Mouse (Mus musculus): ENCODE results near the gene AW011738.

AW011738 gene

DNA sequence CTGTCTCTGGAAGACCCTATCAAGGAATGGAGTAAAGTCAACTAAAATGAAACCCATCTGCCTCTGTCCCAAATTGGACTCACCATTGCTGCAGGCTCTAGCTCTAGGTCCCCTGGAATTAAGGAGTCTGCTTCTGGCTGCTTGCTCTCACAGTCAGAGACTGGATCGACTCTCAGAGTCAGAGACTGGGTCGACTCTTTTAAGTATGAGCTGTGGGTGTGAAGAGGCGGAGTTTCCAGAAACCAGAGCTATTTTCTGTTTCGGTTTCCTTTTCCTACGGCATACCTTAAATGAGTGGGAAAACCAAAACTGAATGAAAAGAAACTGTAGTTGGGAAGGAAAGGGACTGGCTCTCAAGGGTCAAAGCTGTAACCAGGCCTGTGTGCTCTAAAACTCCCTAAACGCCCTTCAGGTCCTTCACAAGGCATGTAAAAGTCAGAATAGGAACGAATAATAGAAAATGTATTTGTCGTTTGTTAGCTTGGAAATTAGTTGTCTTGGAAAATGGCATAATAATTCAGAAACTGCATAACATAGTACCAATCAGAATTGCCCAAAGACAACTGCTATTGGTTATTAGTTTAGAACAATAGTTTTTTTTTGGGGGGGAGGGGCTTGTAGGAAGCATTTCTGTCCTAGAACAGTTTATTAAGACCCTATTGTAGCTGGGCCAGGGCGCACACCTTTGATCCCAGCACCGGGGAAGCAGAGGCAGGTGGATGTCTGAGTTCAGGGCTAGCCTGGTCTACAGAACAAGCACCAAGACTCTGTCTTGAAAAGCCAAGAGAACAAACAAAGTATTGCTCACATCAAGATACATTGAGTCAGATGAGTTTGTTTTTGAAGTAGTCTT, 2.3 kb upstream of the AW011738 start, which contains the start of gene Isg15:
Gene Isg15, minus strand, starts transcription at position 196 of the 853 bp plus-strand sequence.
- no peak for DNase-seq

DNA sequence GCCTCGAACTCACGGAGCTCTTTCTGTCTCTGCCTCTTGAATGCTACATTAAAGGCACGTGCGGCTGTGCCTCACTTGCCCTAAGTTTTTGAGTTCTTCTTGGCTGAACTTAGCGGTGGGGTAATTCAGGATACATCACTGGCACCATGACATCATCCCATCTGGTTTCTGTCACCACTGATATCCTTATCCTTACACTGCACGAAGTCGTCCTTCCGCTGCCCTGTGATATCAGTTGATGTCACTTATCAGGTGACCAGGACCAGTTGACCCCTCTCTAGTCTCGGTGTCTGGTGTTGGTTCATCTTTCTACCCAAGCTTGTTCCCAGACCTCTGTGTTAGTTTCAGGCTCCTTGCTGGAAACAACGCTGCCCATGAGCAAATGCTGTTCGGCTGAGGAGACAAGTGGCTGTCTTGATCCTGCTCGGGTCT, 626 bp upstream of the AW011738 start:
- DNase-seq, result no peak

DNA sequence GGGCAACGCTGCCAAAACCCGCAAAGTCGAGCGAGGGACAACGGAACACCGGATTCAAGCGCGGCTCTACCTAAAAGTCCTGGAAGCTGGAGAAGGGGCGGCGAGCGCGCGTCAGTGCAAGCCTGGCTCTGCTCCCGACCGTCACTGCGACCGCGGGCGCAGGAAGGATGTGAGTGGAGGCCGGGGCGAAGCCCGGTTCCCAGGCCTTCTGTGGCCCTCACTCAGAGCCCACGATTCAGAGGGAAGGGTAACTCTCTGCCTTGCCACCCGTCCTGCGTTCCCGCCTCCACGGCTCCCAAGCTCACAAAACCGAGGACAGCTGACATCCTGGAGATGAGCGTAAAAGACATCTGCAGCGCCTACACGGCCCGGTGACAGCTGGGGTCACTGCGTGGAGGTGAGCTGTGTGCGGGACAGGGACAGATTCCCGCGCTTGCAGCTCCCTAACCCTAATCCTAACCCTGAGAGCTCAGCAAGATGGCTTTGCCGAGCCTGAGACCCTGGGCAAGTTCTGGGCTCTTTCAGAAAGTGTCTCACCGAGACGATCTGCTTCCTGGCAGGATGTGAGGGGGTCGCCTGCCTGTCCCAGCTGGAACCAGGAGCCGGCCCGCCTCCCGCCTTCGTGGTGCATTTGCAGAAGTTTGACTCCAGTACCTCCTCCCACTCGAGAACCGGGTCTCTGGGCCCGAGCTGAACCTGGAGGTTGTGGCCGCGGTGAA, 468 bp downstream of the AW011738 start:
- peak; percentile 64 for DNase-seq

DNA sequence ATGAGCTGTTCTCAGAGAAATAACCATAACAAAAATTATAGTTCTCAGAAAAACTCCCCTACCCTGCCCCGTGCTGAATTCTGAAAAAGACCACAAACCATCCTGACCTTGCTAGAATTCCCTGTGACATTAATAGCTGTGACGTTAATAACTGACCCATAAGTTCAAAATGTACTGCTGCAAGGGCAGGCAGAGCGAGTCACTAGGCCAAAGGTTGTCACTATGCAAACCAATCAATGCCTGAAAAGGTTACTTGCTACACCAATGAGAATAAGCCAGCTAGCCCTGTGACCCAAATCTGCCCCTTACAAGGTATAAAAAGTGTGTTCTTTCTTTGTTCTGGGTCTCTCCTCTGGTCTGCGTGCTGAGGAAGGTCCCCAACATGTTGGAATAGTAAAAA, 5.8 kb downstream of the AW011738 start:
- DNase-seq, result no peak

DNA sequence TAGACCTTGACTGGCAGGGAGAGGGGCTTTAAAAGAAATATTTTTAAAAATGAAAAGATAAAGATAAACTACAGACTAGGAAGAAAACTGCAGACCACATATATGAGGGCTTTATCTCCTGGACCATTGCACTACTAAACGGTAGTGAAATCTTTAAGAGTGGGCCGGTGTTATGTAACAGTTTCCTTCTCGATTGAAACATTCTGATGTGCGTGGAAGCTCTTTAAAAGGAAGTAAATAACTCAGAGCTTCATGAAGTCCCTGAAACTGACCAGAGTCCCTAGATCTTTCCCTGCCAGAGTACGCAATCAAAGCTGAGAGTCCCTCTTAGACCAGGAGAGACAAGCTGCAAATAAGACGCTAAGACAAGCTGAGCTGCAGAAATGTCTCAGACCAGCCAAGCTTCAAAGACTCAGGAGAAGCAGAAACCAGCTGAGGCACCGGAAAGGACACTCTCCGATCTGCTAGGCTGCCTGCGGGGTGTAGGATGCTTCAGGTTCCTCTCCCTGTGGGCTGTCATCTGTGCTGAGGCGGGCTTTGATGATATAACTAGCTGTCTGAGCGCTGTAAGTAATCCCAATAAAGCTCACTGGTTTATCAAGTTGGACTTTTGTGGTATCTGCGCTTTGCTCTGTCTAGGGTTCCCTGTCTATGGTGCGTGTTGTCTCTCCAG, 7.0 kb downstream of the AW011738 start:
- no peak for DNase-seq

DNA sequence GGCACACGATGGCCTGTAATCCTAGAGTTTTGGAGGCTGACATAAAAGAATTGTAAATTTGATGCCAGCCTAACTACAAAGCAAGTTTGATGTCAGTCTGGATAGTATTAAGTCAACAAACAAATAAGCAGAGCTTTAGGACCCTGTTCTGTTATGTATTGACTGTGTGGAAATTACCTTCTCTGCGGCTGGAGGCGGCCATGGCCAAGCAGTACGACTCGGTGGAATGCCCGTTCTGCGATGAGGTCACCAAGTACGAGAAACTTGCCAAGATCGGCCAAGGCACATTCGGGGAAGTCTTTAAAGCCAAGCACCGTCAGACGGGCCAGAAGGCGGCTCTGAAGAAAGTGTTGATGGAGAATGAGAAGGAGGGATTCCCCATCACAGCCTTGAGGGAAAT, 10.0 kb downstream of the AW011738 start:
- DNase-seq, result no peak

DNA sequence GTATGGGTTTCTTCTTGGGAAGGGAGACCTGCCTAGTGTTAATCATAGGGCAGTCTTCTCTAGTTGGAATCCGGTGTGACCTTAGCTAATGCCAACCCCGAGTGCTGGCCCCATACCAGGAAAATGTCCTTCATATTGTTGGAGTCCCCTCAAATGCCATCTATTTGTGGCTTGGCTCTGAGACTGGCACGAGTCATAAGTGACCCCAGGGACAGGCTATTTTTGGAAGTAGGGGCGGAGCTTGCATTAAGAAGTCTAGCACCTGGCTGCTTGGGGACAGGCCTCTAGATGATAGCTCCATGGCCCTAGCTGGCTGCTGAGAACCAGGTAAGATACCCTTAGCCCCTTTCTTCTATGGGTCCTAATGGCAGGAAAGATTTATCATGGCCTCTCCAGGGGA, 12.5 kb downstream of the AW011738 start, which contains the start of gene Perm1:
Gene Perm1, plus strand, starts transcription at position 220 of the 400 bp plus-strand sequence.
- DNase-seq, result no peak

DNA sequence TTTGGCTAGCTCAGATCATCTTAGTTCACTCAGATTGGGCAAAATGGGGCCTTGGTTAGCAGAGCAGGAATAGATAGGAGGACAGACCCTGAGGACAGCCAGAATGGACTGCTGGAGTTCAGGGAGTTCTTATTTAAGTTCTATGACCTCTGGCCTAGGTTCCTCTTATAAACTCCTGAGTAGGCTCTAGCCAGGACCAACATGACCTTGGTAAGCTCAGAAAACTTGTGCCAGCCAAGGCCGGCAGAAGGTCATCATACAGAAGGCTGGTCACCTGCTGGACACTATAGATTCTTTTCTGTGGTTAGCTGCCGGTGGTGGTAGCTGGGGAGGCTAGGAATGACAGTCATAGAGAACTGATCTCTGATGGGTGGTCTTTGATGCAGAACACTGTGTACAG, 13.1 kb downstream of the AW011738 start:
- DNase-seq, result no peak

DNA sequence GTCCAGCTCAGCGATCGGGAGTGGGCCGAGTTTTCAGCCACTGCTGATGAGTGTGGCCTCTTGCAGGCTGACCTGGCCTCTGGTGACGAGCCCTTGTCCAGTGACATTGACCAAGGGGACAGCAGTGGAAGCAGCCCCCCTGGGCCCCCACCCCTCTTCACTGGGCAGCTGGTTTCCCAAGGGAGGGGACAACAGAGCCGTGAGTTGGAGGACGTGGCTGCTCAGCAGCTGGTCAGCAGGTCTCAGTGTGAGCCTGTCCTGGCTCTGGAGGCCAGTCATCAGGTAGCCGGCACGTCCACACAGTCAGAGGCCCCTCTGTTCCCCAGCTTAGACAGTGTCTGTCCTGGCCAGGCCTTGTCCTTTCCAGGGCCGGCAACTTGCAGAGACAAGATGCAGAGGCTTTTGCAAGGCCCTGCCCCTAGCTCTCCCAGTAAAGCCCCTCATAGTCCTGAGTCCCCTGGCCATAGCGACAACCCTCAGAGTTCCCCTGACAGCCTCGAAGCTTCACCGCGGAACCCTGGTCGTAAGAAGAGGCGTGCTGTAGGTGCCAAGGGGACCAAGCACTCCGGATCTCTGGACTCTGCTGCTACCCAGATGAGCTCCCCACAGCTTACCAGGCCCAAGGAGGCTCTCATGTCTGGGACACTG, 14.0 kb downstream of the AW011738 start:
- no peak for DNase-seq

DNA sequence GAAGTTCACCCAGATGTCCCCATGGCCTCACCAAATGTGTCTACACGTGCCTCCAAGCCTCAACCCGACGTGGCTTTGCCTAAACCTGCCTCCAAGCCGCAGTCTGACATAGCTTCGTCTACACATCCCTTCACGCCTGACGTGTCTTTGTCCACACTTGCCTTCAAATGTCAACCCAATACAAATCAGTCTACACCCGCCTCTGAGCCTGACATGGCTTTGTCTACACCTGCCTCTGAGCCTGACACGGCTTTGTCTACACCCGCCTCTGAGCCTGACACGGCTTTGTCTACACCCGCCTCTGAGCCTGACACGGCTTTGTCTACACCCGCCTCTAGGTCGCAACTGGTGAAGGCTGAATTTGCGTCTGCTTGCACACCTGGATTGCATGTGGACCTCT, 14.7 kb downstream of the AW011738 start:
- no peak for DNase-seq

DNA sequence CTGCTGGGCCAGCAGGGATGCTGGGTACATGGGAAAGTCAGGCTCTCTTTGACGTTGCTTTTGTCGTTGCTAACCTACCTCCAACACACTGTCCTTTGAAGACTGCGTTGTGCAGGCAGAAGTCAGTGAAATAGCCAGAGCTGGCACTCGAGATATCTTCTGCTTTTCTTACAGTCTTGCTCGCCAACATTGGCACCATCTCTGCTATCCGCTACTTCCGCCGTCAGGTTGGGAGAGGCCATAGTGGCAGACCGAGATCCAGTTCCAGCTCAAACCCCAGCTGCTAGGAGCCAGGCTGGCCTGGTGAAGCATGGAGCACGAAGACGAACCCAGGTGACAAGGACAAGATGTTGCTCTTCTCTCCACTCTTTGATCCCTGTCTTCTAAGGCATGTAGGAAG, 16.8 kb downstream of the AW011738 start:
- no peak for DNase-seq

DNA sequence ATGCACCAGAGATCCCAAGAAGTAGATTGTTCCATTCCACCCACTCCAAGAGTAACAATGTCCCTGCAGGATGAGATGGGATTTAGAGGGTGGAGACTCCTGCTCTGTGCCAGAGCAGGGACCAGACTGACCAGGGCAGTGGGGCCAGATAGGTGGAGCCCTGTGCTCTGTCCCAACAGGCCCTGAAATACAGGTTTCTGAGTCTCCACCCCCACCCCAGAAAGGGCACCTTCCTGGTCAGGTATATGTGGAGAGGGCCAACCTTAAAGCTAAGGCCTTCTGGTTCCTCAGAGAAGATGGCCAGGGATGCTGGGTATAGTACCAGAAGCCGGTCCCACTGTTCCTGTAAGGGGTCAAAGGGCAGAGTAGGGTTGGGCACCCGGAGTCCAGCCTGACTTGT, 21.2 kb downstream of the AW011738 start:
- DNase-seq, result no peak

DNA sequence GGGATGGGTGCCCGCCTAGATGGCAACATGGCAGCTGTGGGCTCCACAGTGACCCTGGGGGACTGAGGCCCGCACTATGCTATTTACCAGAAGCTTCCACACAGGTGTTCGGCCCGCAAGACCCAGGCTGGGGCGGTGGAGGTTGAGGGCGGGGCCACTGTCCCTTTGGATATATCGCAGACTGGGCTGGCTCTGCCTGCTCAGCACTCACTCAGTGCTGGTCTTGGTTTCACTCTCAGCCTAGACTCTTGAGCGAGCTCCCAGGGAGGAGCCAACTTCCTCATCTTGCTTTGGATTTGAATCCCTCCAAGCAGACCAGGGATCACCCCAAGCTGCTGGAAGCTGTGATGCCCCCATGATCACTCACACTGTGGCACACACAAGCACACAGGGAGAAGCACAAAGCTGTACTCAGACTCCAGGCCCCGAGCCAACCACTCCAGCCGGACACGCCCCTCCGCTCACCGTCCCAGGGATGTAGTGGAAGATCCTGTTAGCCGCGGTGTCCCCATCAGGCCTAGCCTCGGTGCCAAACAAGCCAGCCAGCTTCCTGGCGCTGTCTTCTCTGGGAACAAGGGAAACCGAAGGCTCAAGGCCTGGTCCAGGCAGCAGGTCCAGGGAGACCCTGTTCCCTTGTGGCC, 24.8 kb downstream of the AW011738 start:
- DNase-seq, result no peak

DNA sequence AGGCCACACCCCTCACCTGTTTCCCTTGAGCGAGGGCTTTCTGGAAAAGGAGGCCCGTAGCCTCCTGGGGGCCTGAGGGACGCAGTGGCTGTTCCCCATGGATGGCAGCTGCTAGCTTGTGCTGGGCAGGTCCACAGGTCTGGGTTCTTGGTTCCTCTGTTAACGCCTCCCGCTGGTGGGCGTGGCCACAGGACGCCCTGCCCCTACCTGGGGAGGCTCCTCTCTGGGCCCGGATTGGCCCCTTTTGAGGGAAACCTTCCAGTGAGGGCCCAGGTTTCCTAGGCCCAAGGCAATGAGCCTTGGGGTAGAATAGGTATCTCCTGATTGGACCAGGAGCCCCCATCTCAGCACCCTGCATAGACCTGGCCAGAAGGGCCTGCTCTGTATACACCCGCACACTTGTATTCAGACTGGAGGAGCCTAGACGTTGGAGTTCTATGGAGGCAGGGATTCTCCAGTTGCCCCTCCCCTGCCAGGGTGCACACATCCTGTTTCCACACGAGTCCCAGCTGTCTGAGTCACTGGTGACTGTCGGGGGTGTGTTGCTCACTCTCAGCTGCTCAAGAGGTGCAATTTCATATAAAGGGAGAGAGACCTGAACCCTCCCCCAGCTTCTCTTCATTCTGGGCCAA, 25.4 kb downstream of the AW011738 start:
- DNase-seq, result no peak

DNA sequence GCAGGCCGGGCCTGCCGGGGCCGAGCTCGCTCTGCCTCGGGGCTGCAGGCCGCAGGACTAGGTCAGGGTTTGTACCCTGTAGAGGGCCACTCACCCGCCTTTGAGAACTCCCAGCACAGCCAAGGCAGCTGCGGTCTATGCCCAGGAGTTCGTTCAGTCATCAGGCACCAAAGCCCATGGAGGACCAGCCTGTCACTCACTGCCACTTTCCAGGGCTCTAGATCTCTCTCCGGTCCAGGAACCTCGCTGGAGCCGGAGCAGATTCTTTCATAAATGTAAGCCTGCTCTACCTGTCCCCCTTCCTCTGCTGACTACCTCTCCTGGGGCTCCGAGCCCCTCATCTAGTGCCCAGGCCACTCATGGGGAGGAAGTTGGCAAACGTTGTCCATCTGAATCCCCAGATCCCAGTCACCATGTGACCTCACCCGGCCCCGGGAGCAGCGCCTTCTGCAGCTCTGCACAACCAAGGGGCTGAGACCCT, 31.0 kb downstream of the AW011738 start:
- DNase-seq, result peak; percentile 63

DNA sequence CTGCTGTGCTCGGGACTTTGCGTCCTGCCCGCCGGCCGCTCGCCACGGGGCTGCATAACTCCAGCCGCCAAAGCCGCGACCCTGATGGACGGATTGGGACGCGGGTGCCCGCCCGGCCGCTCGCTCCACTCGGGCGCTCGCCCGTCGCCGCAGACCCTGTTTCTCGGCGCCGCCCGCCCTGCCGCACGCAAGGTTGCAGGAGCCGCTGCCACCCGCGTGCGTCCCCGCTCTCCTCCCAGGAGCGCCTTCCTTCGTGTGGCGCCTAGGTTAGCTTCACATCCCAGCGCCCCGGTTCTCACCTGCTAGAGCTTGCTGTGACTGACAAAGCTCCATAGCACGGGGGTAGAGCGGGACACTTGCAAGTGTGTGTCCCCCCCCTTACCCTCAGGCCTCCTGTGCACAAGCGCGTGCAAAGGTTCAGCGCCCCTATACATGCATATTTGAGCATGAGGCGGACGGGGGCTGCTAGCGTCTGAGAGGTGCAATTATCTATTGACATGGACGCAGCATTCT, 31.7 kb downstream of the AW011738 start, which contains the start of gene Plekhn1:
Gene Plekhn1, minus strand, starts transcription at position 157 of the 513 bp plus-strand sequence.
- peak; percentile 88 for DNase-seq

DNA sequence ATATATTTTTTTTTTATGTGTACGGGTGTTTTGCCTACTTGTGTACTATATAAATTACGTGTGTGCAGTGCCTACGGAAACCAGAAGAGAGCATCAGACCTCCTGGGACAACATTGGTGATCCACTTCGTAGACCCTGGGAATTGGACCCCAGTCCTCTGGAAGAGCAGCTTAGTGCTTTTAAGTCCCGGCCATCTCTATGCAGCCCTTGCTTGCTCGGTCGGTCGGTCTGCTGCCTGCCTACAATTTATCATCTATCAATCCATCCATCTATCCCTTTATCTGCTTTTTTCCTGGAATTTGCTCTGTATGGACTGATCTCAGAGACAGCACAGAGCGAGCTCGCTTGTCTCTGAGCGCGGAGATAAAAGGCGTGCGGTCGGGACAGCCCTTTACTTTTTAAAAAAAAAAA, 32.3 kb downstream of the AW011738 start:
- DNase-seq, result peak; percentile 84

DNA sequence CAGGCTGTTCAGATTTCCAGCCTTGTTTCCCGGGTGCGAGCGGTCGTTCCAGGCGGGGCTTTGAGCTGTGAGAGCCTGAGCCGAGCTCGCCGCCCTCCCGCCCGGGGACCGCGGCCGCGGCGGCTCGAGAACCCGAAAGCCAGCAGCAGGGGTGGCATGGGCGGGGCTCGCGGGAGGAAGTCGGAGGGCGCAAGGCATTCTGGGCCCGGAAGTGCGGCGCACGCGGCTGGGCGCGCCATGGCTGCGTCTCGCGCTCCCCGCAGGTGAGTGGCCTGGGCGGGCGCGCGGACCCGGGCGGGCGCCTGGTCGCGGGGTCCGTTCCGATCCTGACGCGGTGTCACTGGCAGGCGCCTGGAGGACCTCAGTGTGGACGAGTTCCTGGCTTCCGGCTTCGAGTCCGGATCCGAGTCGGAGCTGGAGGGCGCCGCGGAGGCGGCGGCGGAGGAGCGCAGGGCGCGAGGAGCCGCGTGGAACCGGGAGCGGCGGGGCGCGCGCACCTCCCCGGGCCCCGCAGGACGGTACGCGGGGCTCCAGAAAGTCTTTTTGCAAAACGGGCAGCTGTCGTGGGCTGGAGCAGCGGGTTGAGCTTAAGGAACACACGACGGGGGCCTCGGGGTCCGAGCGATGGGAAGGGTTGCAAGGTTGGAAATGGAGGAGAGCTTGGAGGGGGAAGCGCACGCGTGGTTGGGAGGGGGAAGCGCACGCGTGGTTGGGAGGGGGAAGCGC, 32.9 kb downstream of the AW011738 start, which contains the start of gene Noc2l:
Gene Noc2l, plus strand, starts transcription at position 203 of the 726 bp plus-strand sequence.
- peak; percentile 96 for DNase-seq

DNA sequence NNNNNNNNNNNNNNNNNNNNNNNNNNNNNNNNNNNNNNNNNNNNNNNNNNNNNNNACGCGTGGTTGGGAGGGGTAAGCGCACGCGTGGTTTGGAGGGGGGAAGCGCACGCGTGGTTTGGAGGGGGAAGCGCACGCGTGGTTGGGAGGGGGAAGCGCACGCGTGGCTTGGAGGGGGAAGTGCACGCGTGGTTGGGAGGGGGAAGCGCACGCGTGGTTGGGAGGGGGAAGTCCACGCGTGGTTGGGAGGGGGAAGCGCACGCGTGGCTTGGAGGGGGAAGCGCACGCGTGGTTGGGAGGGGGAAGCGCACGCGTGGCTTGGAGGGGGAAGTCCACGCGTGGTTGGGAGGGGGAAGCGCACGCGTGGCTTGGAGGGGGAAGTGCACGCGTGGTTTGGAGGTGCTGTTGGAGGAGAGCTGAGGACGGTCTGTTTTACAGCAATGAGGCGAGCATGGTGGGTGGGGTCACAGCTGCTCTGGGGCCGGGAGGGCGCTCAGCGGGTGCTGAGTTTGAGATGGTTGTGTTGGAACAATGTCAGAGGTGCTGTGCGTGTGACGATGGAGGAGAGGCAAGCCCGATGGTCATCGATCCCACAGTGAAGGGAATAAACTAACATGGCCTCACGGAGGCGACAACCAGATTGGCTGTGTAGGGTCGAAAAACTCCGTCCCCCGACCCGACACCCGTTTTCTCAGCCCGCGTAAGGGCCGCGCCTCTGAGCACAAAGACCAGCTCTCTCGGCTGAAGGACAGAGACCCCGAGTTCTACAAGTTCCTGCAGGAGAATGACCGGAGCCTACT, 33.7 kb downstream of the AW011738 start:
- peak; percentile 40 for DNase-seq

DNA sequence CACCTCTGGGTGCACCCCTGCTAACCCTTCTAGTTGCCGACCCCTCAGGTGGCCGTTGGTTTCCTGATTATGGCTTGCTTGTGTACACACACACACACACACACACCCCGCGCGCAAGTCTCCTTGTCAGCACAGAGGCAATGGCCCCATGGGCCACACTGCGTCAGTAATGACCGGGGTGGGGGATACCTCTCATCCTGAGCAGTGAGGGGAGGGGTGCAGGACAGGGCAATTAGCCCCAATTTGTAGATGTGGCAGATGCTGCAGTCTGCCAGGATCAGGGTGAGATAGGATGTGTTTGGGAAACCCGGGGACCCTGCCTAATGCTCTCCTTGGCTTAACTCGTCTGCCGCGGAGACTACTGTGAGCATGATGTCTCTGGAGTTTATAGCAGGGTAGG, 46.5 kb downstream of the AW011738 start:
- peak; percentile 5 for DNase-seq
